Mouse (Mus musculus) c-Kit-positive CD71-negative TER-119-negative erythroid progenitor cells, embryonic 14.5 days (primary cell): ENCODE results near the gene Dnajb5.
A peak's percentile ranks its signal among the peaks of the same experiment; 100 is the strongest.

ENCODE experiments used
- DNase-seq: peaks from one replicate; pipeline ENCODE4 v3.0.0-alpha.2; 2013; ENCODE audit warnings: low read depth

The Dnajb5 gene

GRCm38 (mm10) chr4:42949676-42950051 is at the start of gene Dnajb5:
Dnajb5 (plus strand) TSS chr4:42949814.
- peak; percentile 78 for DNase-seq

GRCm38 (mm10) chr4:42900878-42901277 is 48.7 kb upstream of the Dnajb5 start:
- no peak for DNase-seq

- no peak for DNase-seq
Observed at GRCm38 (mm10) chr4:42902174-42902573, 47.4 kb upstream of the Dnajb5 start.

- DNase-seq, result no peak
Observed at GRCm38 (mm10) chr4:42902730-42903129, 46.9 kb upstream of the Dnajb5 start.

- DNase-seq, result no peak
Observed at GRCm38 (mm10) chr4:42903942-42904341, 45.7 kb upstream of the Dnajb5 start.

DNA sequence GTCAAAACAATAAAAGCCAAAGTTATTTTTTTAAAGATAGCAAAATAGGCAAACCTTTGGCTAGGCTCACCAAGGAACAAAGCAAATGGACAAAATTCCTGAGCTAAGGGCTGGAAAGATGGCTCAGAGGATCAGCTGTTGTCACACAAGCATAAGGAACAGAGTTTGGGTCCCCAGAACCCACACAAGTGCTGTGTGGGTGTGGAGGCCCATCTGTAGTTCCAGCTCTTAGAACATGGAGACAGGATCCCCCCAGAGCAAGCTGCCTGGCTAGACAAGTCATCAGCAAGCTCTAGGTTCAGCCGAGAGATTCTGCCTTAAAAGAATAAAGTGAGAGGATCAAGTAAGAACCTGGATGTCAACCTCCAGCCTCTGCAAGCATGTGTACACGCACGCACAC is 45.1 kb upstream of the Dnajb5 start:
- DNase-seq, result no peak

DNA sequence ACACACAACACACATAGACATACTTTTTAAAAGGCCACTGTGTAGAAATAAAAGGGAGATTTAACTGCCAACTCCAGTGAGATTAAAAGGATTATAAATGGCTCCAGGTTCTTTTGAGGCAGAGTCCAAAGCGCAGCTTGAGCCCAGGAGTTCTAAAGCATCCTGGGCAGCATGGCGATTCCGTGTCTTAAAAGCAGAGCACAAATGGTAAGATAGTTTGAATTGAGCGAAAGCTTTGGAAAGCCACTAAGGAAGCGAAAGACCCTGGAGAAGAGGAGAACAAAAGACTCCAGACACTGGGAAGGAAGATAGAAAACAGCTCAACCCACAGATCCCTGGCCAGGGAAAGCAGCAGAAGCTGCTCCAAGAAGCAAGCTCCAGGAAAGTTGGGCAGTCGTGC is 44.6 kb upstream of the Dnajb5 start:
- no peak for DNase-seq

DNA sequence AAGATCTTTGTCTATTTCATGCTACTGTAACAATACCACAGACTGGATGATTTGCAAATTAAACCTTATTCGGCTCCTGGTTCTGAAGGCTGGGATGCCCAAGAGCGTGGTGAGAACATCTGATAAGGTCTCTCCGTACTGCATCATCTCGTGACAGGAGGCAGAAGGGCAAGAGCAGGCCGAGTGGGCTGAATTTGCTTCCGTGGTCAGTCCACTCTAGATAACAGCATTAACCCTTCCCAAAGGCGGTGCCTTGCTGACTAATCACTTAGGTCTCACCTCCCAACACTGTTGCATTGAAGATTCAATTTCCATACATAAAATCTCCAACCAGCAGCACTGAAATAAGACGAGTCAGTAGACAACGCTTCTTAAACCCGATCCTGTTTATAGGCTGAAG is 36.2 kb upstream of the Dnajb5 start:
- no peak for DNase-seq

GRCm38 (mm10) chr4:42915311-42915710 is 34.3 kb upstream of the Dnajb5 start:
- no peak for DNase-seq

DNA sequence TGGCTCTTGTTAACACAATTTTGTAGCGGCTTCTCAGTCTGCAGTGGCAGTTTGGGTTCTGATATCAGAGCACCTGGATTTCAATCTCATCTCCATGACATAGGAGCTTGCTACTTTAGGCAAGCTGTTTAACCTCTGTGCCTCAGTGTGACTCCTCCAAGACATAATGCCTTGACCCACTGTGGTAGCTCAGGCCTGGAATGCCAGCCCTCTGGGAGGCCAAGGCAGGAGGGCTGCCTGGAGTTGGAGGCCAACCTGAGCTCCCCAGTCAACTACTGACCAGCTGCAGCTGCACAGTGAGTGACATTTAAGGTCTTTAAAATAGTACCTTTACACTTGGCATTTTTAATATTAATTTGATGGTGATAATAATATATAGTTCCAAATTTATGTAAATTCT is 33.6 kb upstream of the Dnajb5 start:
- no peak for DNase-seq

GRCm38 (mm10) chr4:42916617-42917401 is 32.8 kb upstream of the Dnajb5 start, which contains the start of gene Phf24:
Phf24 (plus strand) TSS chr4:42916660.
- DNase-seq, result no peak

DNA sequence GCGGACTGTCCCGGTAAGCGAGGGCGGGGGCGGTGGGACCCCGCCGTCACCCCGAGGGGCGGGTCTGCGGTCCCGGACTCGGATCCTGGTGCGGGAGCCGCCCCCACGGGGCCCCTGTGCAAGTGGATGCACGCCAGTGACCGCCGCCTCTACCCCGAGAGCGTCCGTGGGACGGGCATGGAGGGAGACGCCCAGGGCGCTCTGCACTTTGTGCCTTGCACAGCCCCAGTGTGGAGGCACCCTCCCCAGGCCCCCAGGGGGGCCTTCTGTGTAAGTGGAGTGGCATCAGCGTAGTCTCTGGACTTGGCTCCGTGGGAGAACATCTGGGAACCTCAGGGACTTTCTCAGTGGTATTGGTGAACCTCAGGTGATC is 32.2 kb upstream of the Dnajb5 start:
- no peak for DNase-seq

GRCm38 (mm10) chr4:42920726-42921125 is 28.9 kb upstream of the Dnajb5 start:
- no peak for DNase-seq

- no peak for DNase-seq
Observed at GRCm38 (mm10) chr4:42921536-42921935, 28.1 kb upstream of the Dnajb5 start.

DNA sequence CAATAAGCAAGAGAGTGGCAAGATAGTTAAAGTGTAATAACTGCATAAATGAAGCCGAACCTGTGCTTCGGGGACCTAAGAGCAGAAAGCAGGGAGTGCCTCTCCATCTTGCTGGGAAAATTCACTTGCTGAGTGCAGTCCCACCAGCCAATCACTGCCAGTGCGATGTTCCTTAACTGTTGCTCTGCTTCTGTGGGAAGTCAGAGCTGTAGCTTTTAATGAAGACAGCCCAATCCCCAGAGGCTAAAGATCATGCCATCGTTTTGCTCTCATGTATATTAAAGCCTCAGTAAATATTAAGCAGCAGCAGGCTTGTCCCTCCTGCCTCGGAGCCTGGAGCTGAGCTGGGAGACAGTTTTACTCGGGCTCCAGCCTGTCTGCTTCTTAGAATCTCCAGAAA is 27.6 kb upstream of the Dnajb5 start:
- DNase-seq, result no peak

DNA sequence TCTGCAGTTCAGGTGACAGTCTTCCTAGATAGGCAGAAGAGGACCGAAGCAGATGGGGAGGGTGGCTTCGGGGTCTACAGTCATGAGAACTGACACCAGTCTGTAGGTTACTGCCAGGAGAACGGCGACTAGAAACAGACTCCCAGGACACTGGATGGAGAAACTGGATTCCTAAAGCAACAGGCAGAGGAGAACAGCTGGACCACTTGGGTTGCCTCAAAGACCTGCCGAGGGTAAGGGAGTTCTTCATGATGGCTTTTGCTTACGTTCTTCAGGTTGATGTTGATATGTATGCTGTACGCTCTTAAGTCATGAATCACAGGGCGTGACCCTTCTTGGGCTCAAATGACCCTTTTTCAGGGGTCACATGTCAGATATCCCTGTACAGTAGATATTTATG is 27.2 kb upstream of the Dnajb5 start:
- no peak for DNase-seq

GRCm38 (mm10) chr4:42924095-42924710 is 25.4 kb upstream of the Dnajb5 start:
- no peak for DNase-seq

GRCm38 (mm10) chr4:42928209-42928608 is 21.4 kb upstream of the Dnajb5 start:
- DNase-seq, result no peak

DNA sequence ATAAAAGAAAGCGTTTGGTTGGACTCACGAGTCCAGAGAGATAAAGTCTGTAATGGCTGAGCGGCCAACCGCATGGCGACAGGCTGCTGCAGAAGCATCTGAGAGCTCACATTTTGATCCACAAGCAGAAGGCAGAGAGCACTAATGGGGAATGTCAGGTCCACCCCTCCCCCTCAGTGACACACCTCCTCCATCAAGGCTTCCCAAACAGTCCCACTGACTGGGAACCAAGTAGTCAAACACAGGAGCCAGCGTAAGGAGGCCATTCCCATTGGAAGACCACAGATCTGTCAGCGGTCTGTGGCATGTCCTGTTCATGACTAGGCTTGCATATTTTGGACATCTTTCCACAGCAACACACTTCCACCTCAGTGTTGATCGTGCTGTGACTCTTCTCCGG is 20.7 kb upstream of the Dnajb5 start:
- no peak for DNase-seq

GRCm38 (mm10) chr4:42932229-42932969 is 17.2 kb upstream of the Dnajb5 start:
- DNase-seq, result no peak

DNA sequence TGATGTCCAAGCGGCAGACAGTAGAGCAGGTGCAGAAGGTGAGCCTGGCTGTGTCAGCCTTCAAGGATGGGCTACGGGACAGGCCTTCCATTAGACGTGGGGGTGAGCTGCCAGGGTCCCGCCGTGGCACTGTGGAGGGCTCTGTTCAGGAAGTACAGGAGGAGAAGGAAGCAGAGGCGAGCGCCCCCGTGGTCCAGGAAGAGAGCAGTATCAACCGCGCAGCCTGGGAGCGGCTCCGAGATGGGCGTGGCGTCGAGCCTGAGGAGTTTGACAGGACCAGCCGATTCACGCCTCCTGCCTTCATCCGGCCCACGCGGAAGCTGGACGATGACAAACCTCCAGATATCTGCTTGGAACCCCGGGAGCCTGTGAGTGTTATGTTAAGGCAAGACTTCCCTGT is 16.0 kb upstream of the Dnajb5 start:
- DNase-seq, result no peak

GRCm38 (mm10) chr4:42941396-42941795 is 8.2 kb upstream of the Dnajb5 start:
- no peak for DNase-seq

GRCm38 (mm10) chr4:42943341-42943740 is 6.3 kb upstream of the Dnajb5 start:
- no peak for DNase-seq
